Mouse (Mus musculus): ENCODE results near the gene Eif5b. TPM values are rescaled to one million over a fixed set of nuclear protein-coding genes. Genes with fewer than 3 reads are reported as not detected.
A peak's percentile ranks its signal among the peaks of the same experiment; 100 is the strongest.
"Not testable (repeated sequence)": the region's sequence is repeated elsewhere in the genome, so short reads cannot be mapped to it uniquely, and the experiment has no call there.

The Eif5b gene
- 10 to 100 TPM; 40.0 to 40.2 TPM for total RNA-seq (2021)

GRCm38 (mm10) chr1:37997867-37998266 lies at the start of gene Eif5b, which contains the start of gene Txndc9:
Eif5b (plus strand) TSS chr1:37998010.
Txndc9 (minus strand) TSS chr1:37997893.
- intact Hi-C loops (cut with DNase I) = loop anchor here (1.0 to 10.0 kb wide), 3 partner anchors 106 to 323 kb away; partner anchors contain the start of genes Mitd1, Mrpl30 and Rev1
- peak; percentile 97 to 98 for DNase-seq (ENCODE audit: low spot score in 2 of 2)

- intact Hi-C loops (cut with DNase I) = no loop called here
Observed at GRCm38 (mm10) chr1:37948906-37949305, 48.9 kb upstream of the Eif5b start.

GRCm38 (mm10) chr1:37954786-37955185 lies 43.0 kb upstream of the Eif5b start:
- intact Hi-C loops (cut with DNase I) = no loop called here

More at GRCm38 (mm10) chr1:37948906-37949305, 48.9 kb upstream of the Eif5b start:
- no peak for DNase-seq (ENCODE audit: low spot score in 2 of 2)

GRCm38 (mm10) chr1:37955251-37955650 lies 42.6 kb upstream of the Eif5b start:
- no peak for DNase-seq (ENCODE audit: low spot score in 2 of 2)
- intact Hi-C loops (cut with DNase I) = no loop called here

More at GRCm38 (mm10) chr1:37954786-37955185, 43.0 kb upstream of the Eif5b start:
- DNase-seq (ENCODE audit: low spot score in 2 of 2) = no peak

GRCm38 (mm10) chr1:37956690-37957431 lies 40.9 kb upstream of the Eif5b start:
- intact Hi-C loops (cut with DNase I) = no loop called here
- peak; percentile 2 to 44 for DNase-seq (ENCODE audit: low spot score in 2 of 2)

- DNase-seq (ENCODE audit: low spot score in 2 of 2) = no peak
- intact Hi-C loops (cut with DNase I) = no loop called here
Observed at GRCm38 (mm10) chr1:37957659-37958058, 40.2 kb upstream of the Eif5b start, which contains the start of gene Lyg1. Lyg1 (minus strand) TSS chr1:37957759.

- intact Hi-C loops (cut with DNase I) = no loop called here
- DNase-seq (ENCODE audit: low spot score in 2 of 2) = no peak
Observed at GRCm38 (mm10) chr1:37958516-37958915, 39.3 kb upstream of the Eif5b start.

- intact Hi-C loops (cut with DNase I) = no loop called here
- DNase-seq (ENCODE audit: low spot score in 2 of 2) = peak; percentile 13 to 37
Observed at GRCm38 (mm10) chr1:37959486-37959885, 38.3 kb upstream of the Eif5b start.

- DNase-seq (ENCODE audit: low spot score in 2 of 2) = no peak
- intact Hi-C loops (cut with DNase I) = no loop called here
Observed at GRCm38 (mm10) chr1:37965571-37965970, 32.2 kb upstream of the Eif5b start.

- intact Hi-C loops (cut with DNase I) = no loop called here
- no peak for DNase-seq (ENCODE audit: low spot score in 2 of 2)
Observed at GRCm38 (mm10) chr1:37968746-37969145, 29.1 kb upstream of the Eif5b start.

GRCm38 (mm10) chr1:37971520-37971919 lies 26.3 kb upstream of the Eif5b start:
- DNase-seq (ENCODE audit: low spot score in 2 of 2) = no peak
- intact Hi-C loops (cut with DNase I) = loop anchor here (5.0 kb wide), 1 partner anchor 34 kb away; no protein-coding TSS in a partner anchor

- DNase-seq (ENCODE audit: low spot score in 2 of 2); intact Hi-C loops (cut with DNase I): not testable (repeated sequence)
Observed at GRCm38 (mm10) chr1:37976666-37977065, 21.1 kb upstream of the Eif5b start.

GRCm38 (mm10) chr1:37977303-37977702 lies 20.5 kb upstream of the Eif5b start:
- DNase-seq (ENCODE audit: low spot score in 2 of 2) = no peak
- intact Hi-C loops (cut with DNase I) = no loop called here

GRCm38 (mm10) chr1:37984326-37984725 lies 13.5 kb upstream of the Eif5b start:
- no peak for DNase-seq (ENCODE audit: low spot score in 2 of 2)
- intact Hi-C loops (cut with DNase I) = no loop called here

GRCm38 (mm10) chr1:37985764-37986323 lies 12.0 kb upstream of the Eif5b start:
- DNase-seq (ENCODE audit: low spot score in 2 of 2) = peak; percentile 30 to 44
- intact Hi-C loops (cut with DNase I) = no loop called here

GRCm38 (mm10) chr1:37987856-37988255 lies 10.0 kb upstream of the Eif5b start:
- no peak for DNase-seq (ENCODE audit: low spot score in 2 of 2)
- intact Hi-C loops (cut with DNase I) = no loop called here

- no peak for DNase-seq (ENCODE audit: low spot score in 2 of 2)
- intact Hi-C loops (cut with DNase I) = loop anchor here (5.0 to 10.0 kb wide), 2 partner anchors 104 to 321 kb away; partner anchors contain the start of genes Mitd1 and Mrpl30
Observed at GRCm38 (mm10) chr1:37996226-37996625, 1.6 kb upstream of the Eif5b start.

- intact Hi-C loops (cut with DNase I) = loop anchor here (5.0 to 10.0 kb wide), 2 partner anchors 105 to 322 kb away; partner anchors contain the start of genes Mitd1 and Mrpl30
- DNase-seq (ENCODE audit: low spot score in 2 of 2) = peak; percentile 98 to 100
Observed at GRCm38 (mm10) chr1:37996877-37997484, 829 bp upstream of the Eif5b start.

- intact Hi-C loops (cut with DNase I) = loop anchor here (1.0 to 10.0 kb wide), 3 partner anchors 106 to 324 kb away; partner anchors contain the start of genes Mitd1, Mrpl30 and Rev1
- DNase-seq (ENCODE audit: low spot score in 2 of 2) = no peak
Observed at GRCm38 (mm10) chr1:37998371-37999199, 775 bp downstream of the Eif5b start.
